In genomic region chr8:95587339-95587738, GRCm38 (mm10) we compare ENCODE assay signal across 21 mouse cellular contexts. TPM values are rescaled to one million over a fixed set of nuclear protein-coding genes. Genes with fewer than 3 reads are reported as not detected.
"Had no signal": no experiment of that assay in that cellular context is flagged by ENCODE, and none has a peak within 500 bp of the region (broad histone marks: within the 10 kb centered on the region; RNA-seq: fewer than 3 reads in every experiment).

No protein-coding gene starts in this region.

- H3K9ac ChIP-seq: limb, embryonic 15.5 days; liver, embryonic 12.5 days; lung, embryonic 14.5 days; midbrain, embryonic 15.5 days; neural tube, embryonic 12.5 days had no signal

- H3K4me1 ChIP-seq: limb, embryonic 15.5 days; midbrain, embryonic 15.5 days; neural tube, embryonic 12.5 days had no signal

- H3K27ac ChIP-seq: limb, embryonic 15.5 days; liver, embryonic 12.5 days; macrophage; midbrain, embryonic 15.5 days; neural tube, embryonic 12.5 days; stomach, postnatal 0 days had no signal

- ATAC-seq: liver, embryonic 12.5 days; midbrain, embryonic 15.5 days had no signal

- H3K4me3 ChIP-seq: limb, embryonic 15.5 days; liver, embryonic 12.5 days; megakaryocyte, embryonic 14.5 days; midbrain, embryonic 15.5 days; neural tube, embryonic 12.5 days had no signal

- H3K9me3 ChIP-seq: limb, embryonic 15.5 days; liver, embryonic 12.5 days; midbrain, embryonic 15.5 days; neural tube, embryonic 12.5 days had no signal

- H3K36me3 ChIP-seq: limb, embryonic 15.5 days; liver, embryonic 12.5 days; midbrain, embryonic 15.5 days; neural tube, embryonic 12.5 days had no signal

- H3K27me3 ChIP-seq: limb, embryonic 15.5 days; liver, embryonic 12.5 days; megakaryocyte, embryonic 14.5 days; midbrain, embryonic 15.5 days; neural tube, embryonic 12.5 days had no signal

- DNase-seq: kidney, postnatal 14 days; lung, embryonic 14.5 days; lung, postnatal 10 days; thymus, adult 18-20 months; thymus, postnatal 14 days had no signal

- H3K4me2 ChIP-seq: limb, embryonic 15.5 days; liver, embryonic 12.5 days; lung, embryonic 14.5 days; midbrain, embryonic 11.5 days; midbrain, embryonic 15.5 days; neural tube, embryonic 12.5 days had no signal

RNA-seq across cellular contexts. Expression of gene Prss54, which starts 11.2 kb away (rescaled TPM):
- total RNA-seq: layer of hippocampus, adult 8-10 months; left cerebral cortex, adult 18-20 months; left cerebral cortex, postnatal 25 days; monocyte, adult 5-6 weeks; neutrophil, adult 5-6 weeks had no signal
- polyA plus RNA-seq: large intestine, adult 2 months; limb, embryonic 11.5 days; limb, embryonic 15.5 days; liver, embryonic 12.5 days; liver, embryonic 16.5 days; lung, embryonic 14.5 days; macrophage; midbrain, embryonic 11.5 days; midbrain, embryonic 15.5 days; neural tube, embryonic 12.5 days; stomach, postnatal 0 days had no signal

RNA-seq across cellular contexts. Expression of gene Ccdc113, which starts 53.5 kb away (rescaled TPM):
- total RNA-seq: monocyte, adult 5-6 weeks; neutrophil, adult 5-6 weeks had no signal
- polyA plus RNA-seq: large intestine, adult 2 months; limb, embryonic 11.5 days; liver, embryonic 12.5 days; liver, embryonic 16.5 days; macrophage; midbrain, embryonic 11.5 days had no signal
